Mouse (Mus musculus): ENCODE measurements at regions not wholly inside any gene's neighbourhood (a gene's known extent, or its start where the extent isn't known, plus 50 kb on each side); places are given as distances from the start of the nearest gene placed in this dataset.

- DNase-seq (ENCODE audit: inconsistent ontology term): no peak
Measured at GRCm38 (mm10) chr2:72674856-72675440, 199.0 kb downstream of the Cdca7 start.

- no peak for DNase-seq (ENCODE audit: inconsistent ontology term)
Measured at GRCm38 (mm10) chr2:72677731-72678130, 201.8 kb downstream of the Cdca7 start.

GRCm38 (mm10) chr2:72688031-72688430 lies 212.1 kb downstream of the Cdca7 start:
- DNase-seq (ENCODE audit: inconsistent ontology term): no peak

- no peak for DNase-seq (ENCODE audit: inconsistent ontology term)
Measured at GRCm38 (mm10) chr2:72701081-72701480, 225.1 kb downstream of the Cdca7 start.

- DNase-seq (ENCODE audit: inconsistent ontology term): no peak
Measured at GRCm38 (mm10) chr2:72703238-72703637, 227.3 kb downstream of the Cdca7 start.

GRCm38 (mm10) chr2:72707676-72708659 lies 232.0 kb downstream of the Cdca7 start:
- no peak for DNase-seq (ENCODE audit: inconsistent ontology term)

- no peak for DNase-seq (ENCODE audit: inconsistent ontology term)
Measured at GRCm38 (mm10) chr2:72716931-72717330, 241.0 kb downstream of the Cdca7 start.

GRCm38 (mm10) chr2:72728699-72729098 lies 251.5 kb downstream of the Sp3 start:
- peak; percentile 27 for DNase-seq (ENCODE audit: inconsistent ontology term)

- DNase-seq (ENCODE audit: inconsistent ontology term): peak; percentile 67
Measured at GRCm38 (mm10) chr2:72733371-72733770, 246.9 kb downstream of the Sp3 start.

GRCm38 (mm10) chr2:72735035-72735434 lies 245.2 kb downstream of the Sp3 start:
- DNase-seq (ENCODE audit: inconsistent ontology term): no peak

- no peak for DNase-seq (ENCODE audit: inconsistent ontology term)
Measured at GRCm38 (mm10) chr2:72736685-72737084, 243.6 kb downstream of the Sp3 start.

- peak; percentile 16 for DNase-seq (ENCODE audit: inconsistent ontology term)
Measured at GRCm38 (mm10) chr2:72740391-72741361, 239.6 kb downstream of the Sp3 start.

GRCm38 (mm10) chr2:72741746-72742145 lies 238.5 kb downstream of the Sp3 start:
- no peak for DNase-seq (ENCODE audit: inconsistent ontology term)

GRCm38 (mm10) chr2:72743651-72744050 lies 236.6 kb downstream of the Sp3 start:
- DNase-seq (ENCODE audit: inconsistent ontology term): peak; percentile 32

- DNase-seq (ENCODE audit: inconsistent ontology term): no peak
Measured at GRCm38 (mm10) chr2:72744901-72745300, 235.3 kb downstream of the Sp3 start.

- no peak for DNase-seq (ENCODE audit: inconsistent ontology term)
Measured at GRCm38 (mm10) chr2:72746476-72747215, 233.6 kb downstream of the Sp3 start.

GRCm38 (mm10) chr2:72747299-72747698 lies 232.9 kb downstream of the Sp3 start:
- DNase-seq (ENCODE audit: inconsistent ontology term): no peak

- no peak for DNase-seq (ENCODE audit: inconsistent ontology term)
Measured at GRCm38 (mm10) chr2:72749495-72749894, 230.8 kb downstream of the Sp3 start.

- no peak for DNase-seq (ENCODE audit: inconsistent ontology term)
Measured at GRCm38 (mm10) chr2:72751441-72751840, 228.8 kb downstream of the Sp3 start.

- DNase-seq (ENCODE audit: inconsistent ontology term): no peak
Measured at GRCm38 (mm10) chr2:72752624-72753176, 227.5 kb downstream of the Sp3 start.
